Mouse (Mus musculus): ENCODE results near the gene R3hdm1. TPM values are rescaled to one million over a fixed set of nuclear protein-coding genes. Genes with fewer than 3 reads are reported as not detected.
"Not testable (repeated sequence)": the region's sequence is repeated elsewhere in the genome, so short reads cannot be mapped to it uniquely, and the experiment has no call there.

R3hdm1 gene
- polyA plus RNA-seq, 1 experiment from 2014 or later: 63.6 TPM

DNA sequence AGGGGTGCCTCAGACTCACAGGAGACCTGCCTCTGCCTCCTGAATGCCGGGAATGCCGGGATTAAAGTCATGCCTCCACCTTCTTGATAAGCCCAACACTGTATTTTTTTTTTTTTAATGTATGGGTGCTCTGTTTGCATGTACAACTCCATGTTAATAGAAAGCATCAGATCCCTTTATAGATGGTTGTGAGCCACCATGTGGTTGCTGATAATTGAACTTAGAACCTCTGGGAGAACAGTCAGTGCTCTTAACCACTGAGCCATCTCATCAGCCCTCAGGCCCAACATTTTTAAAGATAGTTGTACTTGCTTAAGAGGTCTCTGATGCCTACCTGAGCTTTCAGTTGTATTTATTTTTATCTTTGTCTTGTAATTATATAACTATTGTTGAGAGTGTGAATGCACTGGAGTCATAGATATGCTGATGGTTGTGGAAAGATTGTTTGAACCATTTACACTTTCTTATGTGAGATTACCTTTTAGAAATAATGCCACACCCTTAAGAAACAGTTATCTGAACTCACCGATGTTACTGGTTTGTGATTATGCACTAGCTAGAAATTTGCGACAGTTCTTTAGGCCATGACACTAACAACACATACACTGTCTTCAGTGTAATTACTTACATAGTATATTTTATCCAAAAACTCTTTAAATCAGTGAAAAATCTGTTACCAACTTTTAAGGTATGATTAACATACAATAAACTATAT is 18.0 kb downstream of the R3hdm1 start:
- no peak for ATAC-seq (ENCODE audit: insufficient number of reproducible peaks, low FRiP score)
- H3K4me2 ChIP-seq: no peak overlapping the region
- H3K9ac ChIP-seq: no peak overlapping the region
- H3K27ac ChIP-seq (ENCODE audit: poor library complexity, severe bottlenecking): no peak overlapping the region
- 0 out of 2 replicates have a peak, but pooled peaks cover 3% of the 10 kb centered on the region for H3K36me3 ChIP-seq
- H3K9me3 ChIP-seq (replicated peaks): no peaks in the 10 kb centered on the region
- WGBS: 79% methylated on average over 4 of the region's 4 CpGs
- H3K4me3 ChIP-seq: no peak overlapping the region
- H3K27me3 ChIP-seq (replicated peaks): no peaks in the 10 kb centered on the region
- 0 out of 2 replicates have a peak, but pooled peaks cover 3% of the 10 kb centered on the region for H3K4me1 ChIP-seq (replicated peaks)

DNA sequence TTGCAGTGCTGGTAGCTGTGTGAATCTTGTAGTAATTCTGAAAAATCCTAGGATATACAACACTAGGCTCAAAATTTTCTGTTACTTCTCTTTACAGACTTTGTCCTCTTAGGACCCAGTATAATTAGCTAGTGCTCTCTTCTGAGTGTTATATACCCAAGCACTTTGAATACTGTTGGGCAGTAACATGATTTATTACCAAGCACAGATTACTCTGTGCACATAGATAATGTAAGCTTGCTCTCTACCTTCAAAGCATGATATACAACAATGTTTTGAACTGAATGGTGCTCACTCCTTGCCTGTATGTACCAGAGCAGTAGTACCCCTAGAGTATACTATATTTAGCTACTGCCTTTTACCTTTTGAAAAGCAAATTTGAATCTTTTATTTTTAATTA is 33.1 kb downstream of the R3hdm1 start:
- H3K4me2 ChIP-seq; H3K27ac ChIP-seq (ENCODE audit: poor library complexity, severe bottlenecking); H3K27me3 ChIP-seq (replicated peaks); H3K36me3 ChIP-seq; H3K4me3 ChIP-seq; H3K9ac ChIP-seq; H3K4me1 ChIP-seq (replicated peaks); ATAC-seq (ENCODE audit: insufficient number of reproducible peaks, low FRiP score); H3K9me3 ChIP-seq (replicated peaks): not testable (repeated sequence)

DNA sequence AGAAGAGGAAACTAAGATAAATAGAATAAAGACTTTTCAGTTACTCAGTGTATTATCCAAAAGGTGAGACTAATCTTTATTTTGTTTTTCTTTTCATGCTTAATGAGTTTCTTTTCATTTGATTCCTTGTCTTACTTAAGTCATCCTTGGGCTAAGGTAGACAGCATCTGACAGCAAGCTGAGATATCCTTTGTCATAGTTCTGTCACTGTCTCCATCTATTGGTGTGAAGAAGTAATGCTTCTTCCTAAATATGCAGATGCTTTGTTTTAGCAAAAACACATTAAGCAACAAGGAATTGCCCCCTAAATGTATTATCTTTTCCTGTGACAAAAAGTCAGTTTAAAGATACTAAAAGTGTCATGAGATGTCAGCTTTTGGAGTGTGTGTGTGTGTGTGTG is 37.9 kb downstream of the R3hdm1 start:
- Histone ChIP-seq H3K36me3 (no peaks in the 10 kb centered on the region), H3K27me3 (replicated peaks) (no peaks in the 10 kb centered on the region), H3K27ac (ENCODE audit: poor library complexity, severe bottlenecking) (no peak overlapping the region), H3K4me3 (no peak overlapping the region), H3K9ac (no peak overlapping the region), H3K4me1 (replicated peaks) (peaks cover 3% of the 10 kb centered on the region; the same call in 1 of the 2 replicates), H3K9me3 (replicated peaks) (no peaks in the 10 kb centered on the region), H3K4me2 (no peak overlapping the region)
- no peak for ATAC-seq (ENCODE audit: insufficient number of reproducible peaks, low FRiP score)

DNA sequence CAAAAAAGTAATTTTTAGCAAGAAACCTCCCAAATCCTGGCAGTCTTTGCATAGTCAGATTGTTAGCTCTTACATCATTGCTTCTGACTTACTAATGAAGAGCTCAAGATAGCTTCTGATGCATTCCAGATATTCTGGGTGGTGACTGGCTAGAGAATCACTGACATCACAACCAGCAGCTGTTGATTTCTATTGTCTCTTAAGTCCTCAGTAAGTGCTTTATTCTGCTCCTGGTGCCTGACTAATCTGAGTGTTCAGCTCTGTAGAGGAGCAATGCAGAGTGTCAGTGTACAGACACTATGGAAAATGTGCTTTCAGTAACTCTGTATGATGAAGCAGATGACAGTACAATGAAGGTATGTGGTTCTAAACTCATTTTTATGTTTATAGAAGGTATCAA is 38.6 kb downstream of the R3hdm1 start:
- H3K4me1 ChIP-seq (replicated peaks): peaks cover 3% of the 10 kb centered on the region; the same call in 1 of the 2 replicates
- H3K4me3 ChIP-seq: no peak overlapping the region
- H3K4me2 ChIP-seq: no peak overlapping the region
- no peaks in the 10 kb centered on the region for H3K36me3 ChIP-seq
- H3K9me3 ChIP-seq (replicated peaks): no peaks in the 10 kb centered on the region
- ATAC-seq (ENCODE audit: insufficient number of reproducible peaks, low FRiP score): no peak
- no peak overlapping the region for H3K9ac ChIP-seq
- no peaks in the 10 kb centered on the region for H3K27me3 ChIP-seq (replicated peaks)
- H3K27ac ChIP-seq (ENCODE audit: poor library complexity, severe bottlenecking): no peak overlapping the region

DNA sequence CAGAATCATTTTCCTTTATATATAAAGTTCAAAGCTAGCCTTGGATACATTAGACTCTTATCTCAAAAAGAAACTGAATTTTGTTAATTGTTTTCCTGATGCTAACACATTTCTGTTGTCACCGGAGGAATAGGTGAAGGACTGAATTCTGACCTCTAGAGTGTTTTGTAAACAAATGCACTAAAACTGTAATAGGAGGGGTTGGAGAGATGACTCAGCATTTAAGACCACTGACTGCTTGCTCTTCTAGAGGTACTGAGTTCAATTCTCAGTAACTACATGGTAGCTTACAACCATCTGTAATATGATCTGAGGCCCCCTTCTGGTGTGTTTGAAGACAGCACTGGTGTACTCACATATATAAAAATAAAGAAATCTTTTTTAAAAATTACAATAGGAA is 63.9 kb downstream of the R3hdm1 start:
- H3K4me3 ChIP-seq: no peak overlapping the region

DNA sequence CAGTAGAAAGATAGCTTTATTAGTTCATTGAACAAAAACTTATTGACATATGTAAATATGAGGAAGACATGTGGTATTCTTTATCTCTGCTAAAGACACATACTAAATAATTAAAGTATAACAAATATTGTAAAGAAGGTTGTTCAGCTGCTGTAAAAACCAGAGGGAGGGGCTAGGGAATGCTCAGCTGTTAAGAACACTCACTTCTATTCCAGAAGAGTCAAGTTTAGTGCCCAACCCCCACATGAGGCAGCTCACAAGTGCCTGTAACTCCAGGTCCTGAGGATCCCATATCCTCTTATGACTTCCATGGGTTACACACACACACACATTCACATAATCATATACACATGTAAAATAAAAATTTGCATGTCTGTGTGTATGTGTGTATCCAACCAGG is 67.0 kb downstream of the R3hdm1 start:
- no peak overlapping the region for H3K4me3 ChIP-seq
- H3K9me3 ChIP-seq (replicated peaks): no peaks in the 10 kb centered on the region
- no peaks in the 10 kb centered on the region for H3K4me1 ChIP-seq (replicated peaks)
- H3K9ac ChIP-seq: no peak overlapping the region
- no peaks in the 10 kb centered on the region for H3K27me3 ChIP-seq (replicated peaks)
- no peak overlapping the region for H3K4me2 ChIP-seq
- H3K36me3 ChIP-seq: peaks cover 3% of the 10 kb centered on the region; the same call in 1 of the 2 replicates
- no peak overlapping the region for H3K27ac ChIP-seq (ENCODE audit: poor library complexity, severe bottlenecking)
- no peak for ATAC-seq (ENCODE audit: insufficient number of reproducible peaks, low FRiP score)

More for the DNA sequence above, 63.9 kb downstream of the R3hdm1 start:
- H3K9ac ChIP-seq: no peak overlapping the region
- H3K4me1 ChIP-seq (replicated peaks): no peaks in the 10 kb centered on the region
- no peaks in the 10 kb centered on the region for H3K36me3 ChIP-seq
- no peak overlapping the region for H3K4me2 ChIP-seq
- H3K27ac ChIP-seq (ENCODE audit: poor library complexity, severe bottlenecking): no peak overlapping the region
- no peaks in the 10 kb centered on the region for H3K27me3 ChIP-seq (replicated peaks)
- WGBS: 90% methylated on average over 1 of the region's 1 CpGs
- no peaks in the 10 kb centered on the region for H3K9me3 ChIP-seq (replicated peaks)
- no peak for ATAC-seq (ENCODE audit: insufficient number of reproducible peaks, low FRiP score)

DNA sequence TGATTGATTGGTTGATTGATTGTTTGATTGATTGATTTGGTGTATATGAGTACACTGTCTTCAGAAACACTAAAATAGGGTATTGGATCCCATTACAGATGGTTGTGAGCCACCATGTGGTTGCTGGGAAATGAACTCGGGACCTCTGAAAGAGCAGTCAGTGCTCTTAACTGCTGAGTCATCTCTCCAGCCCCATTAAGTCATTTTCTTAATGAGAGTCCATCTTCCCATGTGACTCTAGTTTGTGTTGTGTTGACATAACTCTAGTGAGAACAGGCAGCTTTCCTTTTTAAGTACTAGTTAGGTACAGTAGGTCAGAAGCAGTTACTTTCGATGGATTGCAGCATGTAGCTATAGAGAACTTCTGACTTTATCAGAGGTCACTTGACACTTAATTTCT is 88.3 kb downstream of the R3hdm1 start:
- no peaks in the 10 kb centered on the region for H3K4me1 ChIP-seq (replicated peaks)
- H3K27ac ChIP-seq (ENCODE audit: poor library complexity, severe bottlenecking): no peak overlapping the region
- H3K27me3 ChIP-seq (replicated peaks): no peaks in the 10 kb centered on the region
- no peak overlapping the region for H3K4me3 ChIP-seq
- H3K36me3 ChIP-seq: peaks cover 49% of the 10 kb centered on the region
- no peak overlapping the region for H3K9ac ChIP-seq
- H3K4me2 ChIP-seq: no peak overlapping the region
- ATAC-seq (ENCODE audit: insufficient number of reproducible peaks, low FRiP score): no peak
- 74% methylated on average over 2 of the region's 2 CpGs for WGBS
- no peaks in the 10 kb centered on the region for H3K9me3 ChIP-seq (replicated peaks)

DNA sequence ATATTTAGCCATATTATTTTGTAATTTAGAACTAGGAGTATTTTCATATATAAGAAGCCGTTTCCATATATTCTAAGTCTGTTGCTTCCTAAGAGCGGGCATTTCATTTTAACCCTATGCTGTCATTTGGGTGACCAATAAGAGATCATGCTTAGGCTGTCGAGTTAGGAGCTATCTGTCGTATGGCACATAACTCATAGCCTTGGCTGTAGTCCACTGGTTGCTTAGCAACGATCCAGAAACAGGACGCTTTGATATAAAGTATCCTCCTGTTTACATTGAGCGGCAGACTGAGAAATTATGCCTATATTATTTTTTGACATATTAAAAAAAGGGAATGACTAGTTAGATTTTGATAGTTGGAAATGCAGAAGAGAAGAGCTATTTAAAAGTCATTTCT is 89.3 kb downstream of the R3hdm1 start:
- Histone ChIP-seq H3K27ac (ENCODE audit: poor library complexity, severe bottlenecking) (no peak overlapping the region), H3K4me1 (replicated peaks) (no peaks in the 10 kb centered on the region), H3K9ac (no peak overlapping the region), H3K4me2 (no peak overlapping the region), H3K9me3 (replicated peaks) (no peaks in the 10 kb centered on the region), H3K4me3 (no peak overlapping the region), H3K27me3 (replicated peaks) (no peaks in the 10 kb centered on the region), H3K36me3 (peaks cover 49% of the 10 kb centered on the region)
- ATAC-seq (ENCODE audit: insufficient number of reproducible peaks, low FRiP score): no peak
- WGBS: 82% methylated on average over 7 of the region's 7 CpGs

DNA sequence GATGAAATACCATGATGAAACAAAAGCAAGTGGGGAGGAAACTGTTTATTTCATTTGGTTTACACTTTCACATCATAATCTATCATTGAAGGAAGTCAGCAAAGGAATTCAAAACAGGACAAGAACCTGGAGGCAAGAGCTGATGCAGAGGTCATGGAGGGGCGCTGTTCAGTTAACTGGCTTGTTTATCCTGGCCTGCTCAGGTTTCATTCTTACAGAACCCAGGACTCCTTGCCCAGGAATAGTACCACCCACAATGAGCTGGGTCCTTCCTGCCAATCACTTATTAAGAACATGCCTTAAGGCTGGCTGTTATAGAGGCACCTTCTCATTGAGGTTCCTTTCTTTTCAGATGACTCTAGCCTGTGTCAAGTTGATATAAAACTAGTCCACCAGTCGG is 90.9 kb downstream of the R3hdm1 start:
- Histone ChIP-seq H3K4me1 (replicated peaks) (no peaks in the 10 kb centered on the region), H3K9ac (no peak overlapping the region), H3K4me3 (no peak overlapping the region), H3K36me3 (peaks cover 46% of the 10 kb centered on the region), H3K27ac (ENCODE audit: poor library complexity, severe bottlenecking) (no peak overlapping the region), H3K27me3 (replicated peaks) (no peaks in the 10 kb centered on the region), H3K4me2 (no peak overlapping the region), H3K9me3 (replicated peaks) (no peaks in the 10 kb centered on the region)
- no peak for ATAC-seq (ENCODE audit: insufficient number of reproducible peaks, low FRiP score)
- WGBS: 60% methylated on average over 2 of the region's 2 CpGs

DNA sequence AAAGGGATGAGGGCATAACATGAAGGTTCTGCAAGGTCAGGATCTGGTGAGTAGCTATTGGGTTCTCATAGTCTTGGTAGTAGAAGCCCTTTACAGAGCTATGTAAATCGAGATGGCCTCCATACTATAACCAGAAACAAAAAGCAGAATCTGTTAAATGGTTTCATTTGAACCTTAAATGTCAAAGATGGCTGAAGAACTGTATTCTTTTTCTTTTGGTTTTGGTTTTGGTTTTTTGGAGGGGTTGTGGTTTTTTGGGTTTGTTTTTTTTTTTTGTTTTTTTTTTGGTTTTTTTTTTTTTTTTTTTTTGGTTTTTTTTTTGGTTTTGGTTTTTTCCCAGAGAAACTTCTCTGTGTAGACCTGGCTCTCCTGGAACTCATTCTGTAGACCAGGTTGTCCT is 94.3 kb downstream of the R3hdm1 start:
- Histone ChIP-seq H3K27ac (ENCODE audit: poor library complexity, severe bottlenecking) (no peak overlapping the region), H3K27me3 (replicated peaks) (no peaks in the 10 kb centered on the region), H3K4me2 (no peak overlapping the region), H3K4me1 (replicated peaks) (no peaks in the 10 kb centered on the region), H3K4me3 (no peak overlapping the region), H3K36me3 (peaks cover 44% of the 10 kb centered on the region), H3K9ac (no peak overlapping the region), H3K9me3 (replicated peaks) (no peaks in the 10 kb centered on the region)
- 89% methylated on average over 1 of the region's 1 CpGs for WGBS
- no peak for ATAC-seq (ENCODE audit: insufficient number of reproducible peaks, low FRiP score)

DNA sequence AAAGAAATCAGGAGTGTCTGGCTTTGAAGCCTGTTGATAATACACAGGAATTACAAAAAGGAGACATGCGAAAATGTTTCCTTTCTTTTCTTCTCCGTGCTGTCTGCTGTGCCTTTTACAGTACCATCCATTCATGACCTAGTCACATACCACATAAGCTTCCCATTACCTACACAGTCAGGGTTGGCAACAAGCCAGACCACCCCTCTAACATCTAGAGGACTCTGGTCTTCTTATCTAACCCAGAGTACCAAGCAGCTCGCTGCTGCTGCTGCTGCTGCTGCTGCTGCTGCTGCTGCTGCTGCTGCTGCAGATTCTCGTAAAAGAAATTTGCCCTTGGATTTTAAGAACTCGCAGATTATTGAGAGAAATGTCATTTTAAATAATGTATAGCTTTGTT is 110.2 kb downstream of the R3hdm1 start:
- Histone ChIP-seq H3K27ac (ENCODE audit: poor library complexity, severe bottlenecking) (no peak overlapping the region), H3K4me3 (no peak overlapping the region), H3K4me1 (replicated peaks) (0 out of 2 replicates have a peak, but pooled peaks cover 6% of the 10 kb centered on the region), H3K9ac (no peak overlapping the region), H3K36me3 (peaks cover 32% of the 10 kb centered on the region), H3K4me2 (0 out of 2 replicates have a peak overlapping the region, but pooled peaks have one; percentile 2), H3K27me3 (replicated peaks) (no peaks in the 10 kb centered on the region), H3K9me3 (replicated peaks) (no peaks in the 10 kb centered on the region)
- 45% methylated on average over 5 of the region's 5 CpGs for WGBS
- ATAC-seq (ENCODE audit: insufficient number of reproducible peaks, low FRiP score): peak; percentile 83

DNA sequence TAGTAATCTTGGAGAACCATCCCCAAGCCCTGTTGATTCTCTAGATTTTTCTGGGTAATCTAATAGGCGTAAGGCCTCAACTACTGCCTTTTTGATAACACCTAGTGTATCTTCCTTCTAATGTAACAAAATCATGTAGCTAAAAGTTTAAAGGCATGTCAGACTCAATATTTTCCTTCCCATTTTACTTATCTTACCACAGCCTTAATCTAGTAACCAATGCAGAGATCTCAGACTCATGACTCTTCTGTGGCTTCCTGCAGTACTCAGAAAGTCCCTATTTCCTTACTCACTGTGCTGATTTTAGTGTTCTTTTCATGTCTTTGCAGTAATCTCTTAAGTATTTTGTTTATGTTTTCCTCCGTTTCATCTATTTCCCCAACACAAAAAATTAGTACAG is 118.8 kb downstream of the R3hdm1 start:
- Histone ChIP-seq H3K4me3 (no peak overlapping the region), H3K4me2 (no peak overlapping the region), H3K27me3 (replicated peaks) (no peaks in the 10 kb centered on the region), H3K9ac (no peak overlapping the region), H3K36me3 (peaks cover 43% of the 10 kb centered on the region), H3K9me3 (replicated peaks) (no peaks in the 10 kb centered on the region), H3K4me1 (replicated peaks) (no peaks in the 10 kb centered on the region), H3K27ac (ENCODE audit: poor library complexity, severe bottlenecking) (no peak overlapping the region)
- no peak for ATAC-seq (ENCODE audit: insufficient number of reproducible peaks, low FRiP score)
- 84% methylated on average over 2 of the region's 2 CpGs for WGBS
